Mouse (Mus musculus) stomach, postnatal 0 days (tissue): ENCODE measurements around the gene Krtap4-7. TPM values are rescaled to one million over a fixed set of nuclear protein-coding genes. Genes with fewer than 3 reads are reported as not detected.
"Not testable (repeated sequence)": the region's sequence is repeated elsewhere in the genome, so short reads cannot be mapped to it uniquely, and the experiment has no call there.

ENCODE experiments used
- ATAC-seq: fragments of 200-750 bp; cut with Nextera tagmentation; 2 replicates; pipeline ENCODE4 v1.8.0; 2017; ENCODE audit not compliant: low FRiP score, low TSS enrichment
- DNase-seq: peaks from one replicate; pipeline ENCODE4 v3.0.0-alpha.2; 2016; ENCODE audit warnings: low spot score
- H3K27ac ChIP-seq: fragments of 300-500 bp; sonication (generic); replicated peaks from 2 replicates; pipeline ENCODE4 v1.5.1; 2014; ENCODE audit warnings: mild to moderate bottlenecking, control low read depth
- H3K27me3 ChIP-seq: fragments of 300-500 bp; sonication (generic); 2 replicates; pipeline ENCODE4 v1.6.1; 2014; ENCODE audit warnings: low read length; ENCODE audit not compliant: control insufficient read depth, insufficient read depth
- H3K36me3 ChIP-seq: fragments of 300-500 bp; sonication (generic); 2 replicates; pipeline ENCODE4 v1.6.1; 2014; ENCODE audit warnings: low read length, mixed read lengths; ENCODE audit not compliant: control insufficient read depth, insufficient read depth
- H3K4me1 ChIP-seq: fragments of 300-500 bp; sonication (generic); replicated peaks from 2 replicates; pipeline ENCODE4 v1.6.1; 2014; ENCODE audit warnings: antibody characterized with exemption; ENCODE audit not compliant: control insufficient read depth, insufficient read depth
- H3K4me2 ChIP-seq: fragments of 300-500 bp; sonication (generic); replicated peaks from 2 replicates; pipeline ENCODE4 v1.6.1; 2014; ENCODE audit warnings: low read depth, mild to moderate bottlenecking, control low read depth, moderate library complexity
- H3K4me3 ChIP-seq: fragments of 300-500 bp; sonication (generic); 2 replicates; pipeline ENCODE4 v1.5.1; 2014; ENCODE audit warnings: low read depth, low read length, control low read depth
- H3K9ac ChIP-seq: fragments of 300-500 bp; sonication (generic); 2 replicates; pipeline ENCODE4 v1.6.1; 2014; ENCODE audit warnings: mild to moderate bottlenecking, low read length, control low read depth, mixed read lengths
- H3K9me3 ChIP-seq: fragments of 300-500 bp; sonication (generic); 2 replicates; pipeline ENCODE4 v1.6.1; 2016; ENCODE audit warnings: low read length; ENCODE audit not compliant: control insufficient read depth
- CTCF ChIP-seq: IDR thresholded peaks from 2 replicates; pipeline ENCODE4 v1.5.1; 2016; ENCODE audit warnings: antibody characterized with exemption, low read depth, mild to moderate bottlenecking, moderate library complexity
- EP300 ChIP-seq: optimal IDR thresholded peaks from 2 replicates; pipeline ENCODE3; 2016; ENCODE audit warnings: antibody characterized with exemption
- WGBS: fragments of 180-500 bp; shearing (Covaris S2); extraction: QIAGEN DNeasy Blood & Tissue Kit; methylation state at CpG from one replicate; pipeline ENCODE4 v1.1.7; 2014; 5-methylcytosine and 5-hydroxymethylcytosine counted together
- polyA plus RNA-seq: library from polyadenylated mRNA; unstranded; fragments of >200 nt; fragmentation: Nextera tagmentation; extraction: Ambion mirVana; gene quantifications from 2 replicates; pipeline ENCODE4 v1.2.1, GENCODE M21; 2015

The Krtap4-7 gene
- not detected in 2 replicates for polyA plus RNA-seq

GRCm38 (mm10) chr11:99643635-99644139 lies at the start of gene Krtap4-7:
TSS of gene Krtap4-7 (minus strand) at chr11:99644089.
- H3K27me3 ChIP-seq, DNase-seq, H3K4me3 ChIP-seq, H3K4me1 ChIP-seq, H3K9me3 ChIP-seq, H3K27ac ChIP-seq, H3K9ac ChIP-seq, H3K36me3 ChIP-seq, ATAC-seq, H3K4me2 ChIP-seq: not testable (repeated sequence)
- 82% methylated on average over 9 of the region's 9 CpGs for WGBS

- Histone ChIP-seq H3K36me3 (no peaks in the 10 kb centered on the region), H3K4me2 (no peak within 1 kb of the TSS), H3K4me1 (no peaks in the 10 kb centered on the region), H3K27me3 (no peaks in the 10 kb centered on the region), H3K9me3 (no peaks in the 10 kb centered on the region), H3K4me3 (no peak within 1 kb of the TSS), H3K9ac (no peak within 1 kb of the TSS), H3K27ac (no peak within 1 kb of the TSS)
- DNase-seq (no peak), ATAC-seq (no peak)
- TF ChIP-seq CTCF (no peak), EP300 (no peak)
- WGBS: 100% methylated on average over 1 of the region's 1 CpGs
Observed at GRCm38 (mm10) chr11:99690463-99690862, 46.6 kb upstream of the Krtap4-7 start, which contains the start of gene Gm14190. TSS of gene Gm14190 (minus strand) at chr11:99690740.

GRCm38 (mm10) chr11:99685235-99685634 lies 41.3 kb upstream of the Krtap4-7 start:
- ATAC-seq, H3K4me3 ChIP-seq, H3K27ac ChIP-seq, H3K36me3 ChIP-seq, H3K4me2 ChIP-seq, H3K27me3 ChIP-seq, DNase-seq, H3K9me3 ChIP-seq, H3K9ac ChIP-seq, H3K4me1 ChIP-seq: not testable (repeated sequence)
- 58% methylated on average over 1 of the region's 1 CpGs for WGBS

- no peak overlapping the region for H3K9ac ChIP-seq
Observed at GRCm38 (mm10) chr11:99683481-99683880, 39.6 kb upstream of the Krtap4-7 start.

GRCm38 (mm10) chr11:99665860-99666259 lies 22.0 kb upstream of the Krtap4-7 start, which contains the start of gene Krtap4-6:
TSS of gene Krtap4-6 (minus strand) at chr11:99665960.
- Histone ChIP-seq H3K36me3 (no peaks in the 10 kb centered on the region), H3K4me2 (no peak within 1 kb of the TSS)
- TF ChIP-seq EP300: no peak
- TF ChIP-seq CTCF: no peak

More at GRCm38 (mm10) chr11:99683481-99683880, 39.6 kb upstream of the Krtap4-7 start:
- Histone ChIP-seq H3K9me3 (no peaks in the 10 kb centered on the region), H3K27me3 (no peaks in the 10 kb centered on the region), H3K4me3 (no peak overlapping the region), H3K36me3 (no peaks in the 10 kb centered on the region), H3K4me2 (no peak overlapping the region), H3K4me1 (no peaks in the 10 kb centered on the region), H3K27ac (no peak overlapping the region)
- TF ChIP-seq CTCF: no peak
- TF ChIP-seq EP300: no peak
- DNase-seq (no peak), ATAC-seq (no peak)
- WGBS: 84% methylated on average over 2 of the region's 2 CpGs

GRCm38 (mm10) chr11:99662802-99663201 lies 18.9 kb upstream of the Krtap4-7 start:
- Histone ChIP-seq H3K27me3 (no peaks in the 10 kb centered on the region), H3K4me2 (no peak overlapping the region), H3K9ac (no peak overlapping the region), H3K4me3 (no peak overlapping the region), H3K27ac (no peak overlapping the region), H3K4me1 (no peaks in the 10 kb centered on the region), H3K9me3 (no peaks in the 10 kb centered on the region), H3K36me3 (no peaks in the 10 kb centered on the region)
- TF ChIP-seq CTCF (no peak), EP300 (no peak)
- DNase-seq (no peak), ATAC-seq (no peak)
- 79% methylated on average over 10 of the region's 10 CpGs for WGBS

More at GRCm38 (mm10) chr11:99665860-99666259, 22.0 kb upstream of the Krtap4-7 start, which contains the start of gene Krtap4-6:
- Histone ChIP-seq H3K9me3 (no peaks in the 10 kb centered on the region), H3K27me3 (no peaks in the 10 kb centered on the region), H3K9ac (no peak within 1 kb of the TSS), H3K4me1 (no peaks in the 10 kb centered on the region), H3K27ac (no peak within 1 kb of the TSS), H3K4me3 (no peak within 1 kb of the TSS)
- no peak for DNase-seq
- no peak for ATAC-seq
